Mouse (Mus musculus) small intestine, adult 2 months (tissue): ENCODE results near the gene Mcts1.

Source experiments
- CTCF ChIP-seq: fragments of 200-500 bp; IDR thresholded peaks from 2 replicates; pipeline ENCODE4 v1.5.1; 2012; ENCODE audit warnings: low read depth, mild to moderate bottlenecking, control low read depth, inconsistent platforms, low read length, moderate library complexity, mixed read lengths; ENCODE audit not compliant: insufficient replicate concordance, insufficient read length; ENCODE audit errors: extremely low read depth
- POLR2A ChIP-seq: fragments of 200-500 bp; IDR thresholded peaks from 2 replicates; pipeline ENCODE4 v1.6.1; 2012; ENCODE audit warnings: low read depth, mild to moderate bottlenecking, control low read depth, inconsistent platforms, low read length, moderate library complexity

- no peak for TF ChIP-seq POLR2A
- no peak for TF ChIP-seq CTCF
These were observed 50.8 kb downstream of the Mcts1 start for GRCm38 (mm10) chrX:38651167-38651566.
